Comparison of ENCODE assay signal across 15 mouse cellular contexts in genomic region chr7:145029622-145030021, GRCm38 (mm10).
DNase-seq lines count a peak whose midpoint lies in the region; ATAC-seq lines count a peak whose summit lies in the region.
"Had no signal": no experiment of that assay in that cellular context is flagged by ENCODE, and none has a peak within 500 bp of the region (broad histone marks: within the 10 kb centered on the region; RNA-seq: fewer than 3 reads in every experiment).

No protein-coding gene starts in this region.

- H3K9ac ChIP-seq in forebrain, embryonic 12.5 days = no peak overlapping the region
- H3K9ac ChIP-seq in liver, embryonic 11.5 days (ENCODE audit: low read depth, low read length) = no peak overlapping the region
- H3K9ac ChIP-seq: liver, embryonic 13.5 days had no signal

- peaks cover 39% of the 10 kb centered on the region for H3K27me3 ChIP-seq in forebrain, embryonic 10.5 days (ENCODE audit: poor library complexity, severe bottlenecking)
- H3K27me3 ChIP-seq in forebrain, embryonic 12.5 days = peaks cover 19% of the 10 kb centered on the region
- peaks cover 4% of the 10 kb centered on the region; the same call in 1 of the 2 replicates for H3K27me3 ChIP-seq in liver, embryonic 11.5 days (replicated peaks; ENCODE audit: control insufficient read depth, insufficient read depth, low read length)

- no peak overlapping the region for H3K4me3 ChIP-seq in forebrain, embryonic 10.5 days
- H3K4me3 ChIP-seq in forebrain, embryonic 12.5 days (replicated peaks) = no peak overlapping the region
- H3K4me3 ChIP-seq in liver, embryonic 11.5 days (ENCODE audit: low read depth, low read length) = no peak overlapping the region
- H3K4me3 ChIP-seq: left cerebral cortex, adult 2 months; liver, embryonic 13.5 days had no signal

- H3K4me2 ChIP-seq in forebrain, embryonic 12.5 days = no peak overlapping the region
- H3K4me2 ChIP-seq in liver, embryonic 11.5 days = no peak overlapping the region
- H3K4me2 ChIP-seq: liver, embryonic 13.5 days had no signal

- WGBS in forebrain, embryonic 10.5 days = 86% methylated on average over 4 of the region's 4 CpGs
- 91% methylated on average over 4 of the region's 4 CpGs for WGBS in forebrain, embryonic 12.5 days
- 79% methylated on average over 4 of the region's 4 CpGs for WGBS in liver, embryonic 11.5 days

- H3K36me3 ChIP-seq in forebrain, embryonic 10.5 days (replicated peaks) = no peaks in the 10 kb centered on the region
- no peaks in the 10 kb centered on the region for H3K36me3 ChIP-seq in forebrain, embryonic 12.5 days (replicated peaks)
- no peaks in the 10 kb centered on the region for H3K36me3 ChIP-seq in liver, embryonic 11.5 days (ENCODE audit: control insufficient read depth, insufficient read depth, low read length)
- H3K36me3 ChIP-seq: G1E; liver, embryonic 13.5 days had no signal

- no peaks in the 10 kb centered on the region for H3K9me3 ChIP-seq in forebrain, embryonic 10.5 days
- no peaks in the 10 kb centered on the region for H3K9me3 ChIP-seq in forebrain, embryonic 12.5 days
- H3K9me3 ChIP-seq in liver, embryonic 11.5 days (ENCODE audit: control insufficient read depth, low read length) = no peaks in the 10 kb centered on the region
- H3K9me3 ChIP-seq: G1E; liver, embryonic 13.5 days had no signal

- peak overlapping the region; percentile 89 for H3K27ac ChIP-seq in forebrain, embryonic 10.5 days
- H3K27ac ChIP-seq in forebrain, embryonic 12.5 days = no peak overlapping the region
- H3K27ac ChIP-seq in liver, embryonic 11.5 days (ENCODE audit: low read depth, low read length) = no peak overlapping the region
- H3K27ac ChIP-seq: left cerebral cortex, adult 2 months had no signal

- ATAC-seq in forebrain, embryonic 12.5 days (ENCODE audit: low FRiP score) = no peak
- ATAC-seq in liver, embryonic 11.5 days (replicated peaks; ENCODE audit: low FRiP score) = no peak
- ATAC-seq: activated CD4-positive, CD25-positive, alpha-beta regulatory T cell, adult 4 months had no signal

- no peak for DNase-seq in forebrain, embryonic 10.5 days (ENCODE audit: extremely low spot score, low spot score)
- DNase-seq in 416B (ENCODE audit: low read depth) = peak; percentile 46
- peak; percentile 33 for DNase-seq in fat pad, adult 2 months (ENCODE audit: extremely low read depth, low read depth, low spot score)
- peak; percentile 53 for DNase-seq in lung, postnatal 14 days
- DNase-seq in right cerebral cortex, adult 2 months (ENCODE audit: low spot score in 2 of 2) = no peak
- DNase-seq in liver, embryonic 11.5 days (ENCODE audit: low spot score) = no peak
- DNase-seq in thymus, postnatal 0 days (ENCODE audit: low spot score) = no peak
- DNase-seq: heart, postnatal 4 days; kidney, postnatal 25 days; liver, embryonic 13.5 days; right cerebral cortex, adult 18-20 months had no signal

- peaks cover 47% of the 10 kb centered on the region for H3K4me1 ChIP-seq in forebrain, embryonic 10.5 days
- H3K4me1 ChIP-seq in forebrain, embryonic 12.5 days = peaks cover 14% of the 10 kb centered on the region
- peaks cover 10% of the 10 kb centered on the region for H3K4me1 ChIP-seq in liver, embryonic 11.5 days (replicated peaks; ENCODE audit: control insufficient read depth, insufficient read depth, low read length)

Comparison
In these comparisons a context has a peak if more than half of its experiments do, and no peak if none do; other contexts are left out.
1. DNase-seq: peak in 416B (single experiment), fat pad, adult 2 months (single experiment) and lung, postnatal 14 days (single experiment); none in forebrain, embryonic 10.5 days (single experiment), right cerebral cortex, adult 2 months (0 of 2), liver, embryonic 11.5 days (single experiment) and thymus, postnatal 0 days (single experiment).